Mouse (Mus musculus) thymus, adult 2 months (tissue): ENCODE results near the gene Cldn9. TPM values are rescaled to one million over a fixed set of nuclear protein-coding genes. Genes with fewer than 3 reads are reported as not detected.

Experiments
- DNase-seq: peaks from one replicate; pipeline ENCODE4 v3.0.0; 2021
- H3K27ac ChIP-seq: fragments of 200-500 bp; 2 replicates; pipeline ENCODE4 v1.5.1; 2012; ENCODE audit warnings: low read length, control low read depth; ENCODE audit not compliant: control insufficient read depth, insufficient read depth
- H3K27me3 ChIP-seq: fragments of 200-500 bp; 2 replicates; pipeline ENCODE4 v1.6.1; 2012; ENCODE audit warnings: mild to moderate bottlenecking, low read length, moderate library complexity, mixed read lengths; ENCODE audit not compliant: control insufficient read depth, insufficient read depth
- H3K36me3 ChIP-seq: fragments of 200-500 bp; 2 replicates; pipeline ENCODE4 v1.6.1; 2012; ENCODE audit warnings: mild to moderate bottlenecking, low read length, moderate library complexity; ENCODE audit not compliant: control insufficient read depth, insufficient read depth
- H3K4me1 ChIP-seq: fragments of 200-500 bp; replicated peaks from 2 replicates; pipeline ENCODE4 v1.6.1; 2012; ENCODE audit warnings: low read length; ENCODE audit not compliant: control insufficient read depth, insufficient read depth
- H3K4me3 ChIP-seq: fragments of 200-500 bp; 2 replicates; pipeline ENCODE4 v1.5.1; 2012; ENCODE audit warnings: mild to moderate bottlenecking, low read length, control low read depth, moderate library complexity; ENCODE audit not compliant: control insufficient read depth, insufficient read depth
- CTCF ChIP-seq: fragments of 200-500 bp; IDR thresholded peaks from 2 replicates; pipeline ENCODE4 v1.5.1; 2012; ENCODE audit warnings: mild to moderate bottlenecking, control low read depth, low read length, moderate library complexity, borderline replicate concordance; ENCODE audit not compliant: control insufficient read depth, poor library complexity, insufficient read depth; ENCODE audit errors: extremely low read depth
- POLR2A ChIP-seq: fragments of 200-500 bp; IDR thresholded peaks from 2 replicates; pipeline ENCODE4 v1.6.1; 2012; ENCODE audit warnings: mild to moderate bottlenecking, low read length, control low read depth, moderate library complexity; ENCODE audit not compliant: control insufficient read depth, poor library complexity, insufficient read depth; ENCODE audit errors: extremely low read depth
- WGBS: fragments of 180-500 bp; shearing (Covaris S2); methylation state at CpG from one replicate; pipeline ENCODE4 v1.1.7; 2018; 5-methylcytosine and 5-hydroxymethylcytosine counted together
- polyA plus RNA-seq: library from polyadenylated mRNA; depleted of rRNA; stranded (reverse); fragments of >200 nt; gene quantifications from 2 replicates; pipeline ENCODE4 v1.2.3, GENCODE M21; 2012

The Cldn9 gene
- polyA plus RNA-seq, 1 experiment: 1.9 TPM

DNA sequence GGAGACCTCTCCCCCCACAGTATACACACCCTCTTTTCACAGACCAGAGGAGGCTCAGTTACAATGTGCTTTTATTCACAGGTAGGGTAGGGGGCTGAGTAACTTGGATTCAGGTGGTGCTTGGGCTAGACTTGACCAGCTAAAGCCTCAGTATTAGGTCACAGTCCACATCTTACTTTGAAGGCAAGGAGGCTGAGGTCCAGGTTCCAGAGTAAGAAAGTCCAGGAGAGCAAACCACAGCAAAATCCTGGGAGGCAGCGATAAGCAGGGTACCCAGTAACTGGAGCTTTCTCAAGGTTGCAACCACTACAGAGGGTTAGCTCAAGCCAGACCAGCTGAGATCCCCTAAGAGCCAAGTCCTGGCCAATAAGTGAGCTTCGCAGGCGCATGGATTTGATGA, 1.3 kb downstream of the Cldn9 start:
- H3K36me3 ChIP-seq: no peaks in the 10 kb centered on the region
- DNase-seq: no peak
- H3K27ac ChIP-seq: no peak overlapping the region
- no peak for TF ChIP-seq POLR2A
- TF ChIP-seq CTCF: no peak
- no peak overlapping the region for H3K4me3 ChIP-seq
- peaks cover 3% of the 10 kb centered on the region for H3K4me1 ChIP-seq
- 94% methylated on average over 3 of the region's 3 CpGs for WGBS
- peaks cover 7% of the 10 kb centered on the region; the same call in 1 of the 2 replicates for H3K27me3 ChIP-seq

DNA sequence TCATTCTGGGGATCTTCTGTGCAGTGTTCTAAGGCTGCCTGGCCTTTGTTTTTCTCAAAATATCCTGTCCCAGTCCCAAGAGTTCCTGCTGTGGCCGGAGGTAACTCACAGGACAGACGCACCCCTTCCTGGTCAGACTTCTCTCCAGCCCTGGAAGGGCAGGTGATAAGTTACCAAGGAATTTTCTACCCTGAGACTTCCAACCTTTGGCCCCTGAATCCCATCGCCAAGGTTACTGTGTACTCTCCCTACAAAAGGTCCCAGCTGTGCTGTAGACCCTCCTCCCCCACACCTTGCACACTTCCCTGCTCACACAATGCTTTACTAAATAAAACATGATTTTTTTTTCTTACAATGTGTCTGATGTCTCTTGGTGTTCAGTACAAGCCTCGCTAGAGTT, 1.7 kb downstream of the Cldn9 start:
- Histone ChIP-seq H3K27ac (no peak overlapping the region), H3K36me3 (no peaks in the 10 kb centered on the region), H3K27me3 (peaks cover 7% of the 10 kb centered on the region; the same call in 1 of the 2 replicates), H3K4me3 (no peak overlapping the region), H3K4me1 (peaks cover 3% of the 10 kb centered on the region)
- no peak for DNase-seq
- 85% methylated on average over 4 of the region's 4 CpGs for WGBS
- TF ChIP-seq CTCF (no peak), POLR2A (no peak)

GRCm38 (mm10) chr17:23681086-23681485, 2.7 kb downstream of the Cldn9 start:
- H3K27ac ChIP-seq: no peak overlapping the region
- no peak overlapping the region for H3K4me3 ChIP-seq
- H3K27me3 ChIP-seq: peaks cover 9% of the 10 kb centered on the region; the same call in 1 of the 2 replicates
- 80% methylated on average over 10 of the region's 10 CpGs for WGBS
- DNase-seq: no peak
- H3K36me3 ChIP-seq: no peaks in the 10 kb centered on the region
- peaks cover 13% of the 10 kb centered on the region for H3K4me1 ChIP-seq
- TF ChIP-seq CTCF (no peak), POLR2A (no peak)

DNA sequence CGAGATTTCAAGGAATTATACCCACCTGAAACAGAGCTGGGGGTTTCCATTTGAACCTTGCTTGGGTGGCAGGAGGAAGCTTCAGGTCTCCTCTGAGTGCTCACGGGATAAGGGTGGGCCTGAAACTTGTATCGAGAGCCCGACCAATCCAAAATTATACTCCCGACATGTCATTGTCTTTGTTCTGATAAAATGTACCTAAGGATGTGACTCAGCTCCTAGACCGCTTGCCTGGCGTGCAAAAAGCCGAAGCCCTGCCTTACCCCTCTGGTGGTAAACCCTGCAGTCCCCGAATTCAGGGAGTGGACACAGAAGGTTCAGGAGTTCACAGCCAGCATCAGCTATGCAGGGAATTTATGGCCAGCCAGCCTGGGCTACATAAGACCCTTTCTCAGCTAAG, 3.5 kb downstream of the Cldn9 start:
- H3K27me3 ChIP-seq: peaks cover 9% of the 10 kb centered on the region; the same call in 1 of the 2 replicates
- DNase-seq: no peak
- H3K36me3 ChIP-seq: no peaks in the 10 kb centered on the region
- peaks cover 19% of the 10 kb centered on the region for H3K4me1 ChIP-seq
- no peak overlapping the region for H3K4me3 ChIP-seq
- WGBS: 88% methylated on average over 9 of the region's 9 CpGs
- H3K27ac ChIP-seq: no peak overlapping the region
- TF ChIP-seq CTCF (no peak), POLR2A (no peak)

DNA sequence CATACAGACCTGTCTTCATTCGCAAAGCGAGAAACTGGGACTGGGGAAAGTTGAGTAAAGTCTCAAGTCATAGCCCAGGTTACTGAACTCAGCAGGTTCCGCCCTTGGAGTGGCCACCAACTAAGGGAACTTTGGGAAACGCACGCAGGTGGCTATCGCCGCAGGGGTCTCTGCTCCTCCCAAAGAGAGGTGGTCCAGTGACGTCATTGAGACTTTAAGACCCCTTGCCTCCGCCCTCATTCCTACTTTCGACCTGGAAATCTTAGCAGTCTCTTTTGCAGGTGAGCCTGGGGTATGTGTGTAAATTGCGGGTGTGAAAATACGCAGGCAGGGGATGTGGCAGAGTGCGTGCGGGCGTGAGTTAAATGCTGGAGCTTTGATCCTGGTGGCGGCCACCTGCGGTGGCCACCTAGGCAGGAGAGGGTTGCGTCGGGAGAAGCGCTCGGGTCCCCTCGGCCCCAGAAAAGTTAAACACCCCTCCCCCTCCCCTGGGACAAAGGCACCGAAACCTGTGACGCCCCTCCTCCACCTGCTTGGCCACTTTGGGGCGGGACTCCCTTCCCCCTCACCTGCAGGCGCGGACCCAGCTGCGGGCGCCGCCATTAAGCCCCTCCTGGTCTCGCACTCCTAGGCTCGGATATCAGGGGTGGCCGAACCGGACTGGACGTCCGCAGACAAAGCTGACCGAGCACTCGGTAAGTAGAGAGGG, 4.5 kb downstream of the Cldn9 start, which contains the start of gene Cldn6:
TSS of gene Cldn6 (plus strand) at position 123 of the 709 bp plus-strand sequence.
- Histone ChIP-seq H3K4me1 (peaks cover 19% of the 10 kb centered on the region), H3K4me3 (no peak within 1 kb of the TSS), H3K27me3 (peaks cover 9% of the 10 kb centered on the region; the same call in 1 of the 2 replicates), H3K27ac (no peak within 1 kb of the TSS), H3K36me3 (no peaks in the 10 kb centered on the region)
- WGBS: 21% methylated on average over 38 of the region's 38 CpGs
- TF ChIP-seq POLR2A (no peak), CTCF (no peak)
- DNase-seq: no peak

DNA sequence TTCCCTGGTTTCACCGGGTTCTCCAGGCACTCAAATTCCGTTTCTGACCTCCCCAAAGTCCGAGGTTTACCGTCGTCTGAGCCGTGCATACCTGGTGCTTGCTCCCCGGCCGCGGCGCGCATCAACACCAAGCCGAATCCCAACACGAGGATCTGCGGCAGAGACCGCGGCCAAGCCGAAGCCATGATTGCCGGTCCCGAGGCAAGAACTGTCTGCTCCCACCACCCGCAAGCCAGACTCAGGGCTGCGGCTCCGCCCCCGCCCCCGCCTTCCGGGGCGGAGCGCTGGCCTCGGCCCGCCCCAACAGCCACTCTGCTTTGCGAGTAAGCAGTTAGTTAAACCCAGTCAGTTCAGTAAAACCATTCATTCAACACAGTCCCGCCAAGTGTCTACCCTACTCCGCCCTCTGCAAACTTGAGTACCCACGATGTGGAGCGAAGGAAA, 6.6 kb downstream of the Cldn9 start, which contains the start of gene Tnfrsf12a:
TSS of gene Tnfrsf12a (minus strand) at position 233 of the 444 bp plus-strand sequence.
- no peak within 1 kb of the TSS for H3K27ac ChIP-seq

More for the DNA sequence above, 6.6 kb downstream of the Cldn9 start, which contains the start of gene Tnfrsf12a:
- Histone ChIP-seq H3K36me3 (no peaks in the 10 kb centered on the region), H3K4me3 (peak within 1 kb of the TSS; percentile 74), H3K4me1 (peaks cover 24% of the 10 kb centered on the region), H3K27me3 (peaks cover 9% of the 10 kb centered on the region; the same call in 1 of the 2 replicates)
- under 1% methylated on average over 34 of the region's 34 CpGs for WGBS
- peak; percentile 88 for DNase-seq
- TF ChIP-seq CTCF (0 out of 2 replicates have a peak, but pooled peaks have one; percentile 31), POLR2A (peak; percentile 79)
